Mouse (Mus musculus): Measurements from ENCODE around the gene Hist2h3b.

DNA sequence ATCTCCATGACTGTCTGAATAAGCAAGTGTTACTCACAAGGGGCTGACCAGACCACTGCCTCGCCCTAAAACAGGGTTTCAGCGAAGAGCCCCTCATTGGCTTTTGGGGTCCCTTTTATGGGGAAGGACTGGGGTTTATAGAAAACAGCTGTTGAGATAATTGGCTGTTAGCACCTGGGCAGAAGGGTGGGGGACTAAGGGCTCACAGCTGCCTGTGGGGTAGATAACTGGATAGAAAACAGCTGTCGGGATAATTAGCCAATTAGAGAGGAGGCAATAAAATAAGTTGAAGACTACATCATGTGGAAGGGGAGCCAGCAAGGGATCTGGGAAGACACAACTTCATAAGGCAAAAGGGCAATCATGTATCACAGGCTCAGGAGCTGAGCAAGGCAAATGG, 17.6 kb upstream of the Hist2h3b start:
- TF ChIP-seq CTCF (IDR thresholded peaks at IDR 0.05; ENCODE audit: extremely low read depth, insufficient read depth, insufficient read length, insufficient replicate concordance) (no peak), POLR2A (IDR thresholded peaks at IDR 0.05; ENCODE audit: low read depth, low read length) (no peak)

Measured in spleen, adult 2 months (tissue).